Mouse (Mus musculus) spleen, adult 18-20 months (tissue): ENCODE data around the gene Majin.

Experiments
- DNase-seq, 2 experiments: peaks; one replicate each; pipeline ENCODE4 v3.0.0; 2022; ENCODE audit warnings: mixed read lengths in 2 of 2

Gene Majin

GRCm38 (mm10) chr19:6184131-6184530 lies at the start of gene Majin:
Gene Majin, plus strand, starts transcription at chr19:6184388.
- DNase-seq = no peak

DNA sequence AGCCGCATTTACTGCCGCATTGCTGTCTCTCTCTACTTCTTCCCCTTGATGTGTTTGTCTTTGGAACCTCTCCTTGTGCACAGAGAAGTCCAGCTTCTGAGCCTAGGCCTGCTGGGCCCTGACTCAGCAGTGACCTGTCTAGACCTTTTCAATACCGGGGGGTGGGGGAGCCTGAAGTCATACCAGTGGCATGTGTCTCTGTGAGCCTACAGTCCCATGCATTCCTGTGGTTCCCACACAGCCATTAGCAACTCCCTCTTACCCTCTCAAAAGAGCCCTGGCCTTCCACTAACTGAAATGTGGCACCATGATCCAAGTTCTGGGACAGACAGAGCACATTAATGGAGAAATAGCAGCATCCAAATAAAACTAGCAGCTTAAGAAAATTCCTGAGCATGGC lies 47.8 kb upstream of the Majin start:
- DNase-seq = no peak

- no peak for DNase-seq
Observed at GRCm38 (mm10) chr19:6139701-6140100, 44.5 kb upstream of the Majin start.

DNA sequence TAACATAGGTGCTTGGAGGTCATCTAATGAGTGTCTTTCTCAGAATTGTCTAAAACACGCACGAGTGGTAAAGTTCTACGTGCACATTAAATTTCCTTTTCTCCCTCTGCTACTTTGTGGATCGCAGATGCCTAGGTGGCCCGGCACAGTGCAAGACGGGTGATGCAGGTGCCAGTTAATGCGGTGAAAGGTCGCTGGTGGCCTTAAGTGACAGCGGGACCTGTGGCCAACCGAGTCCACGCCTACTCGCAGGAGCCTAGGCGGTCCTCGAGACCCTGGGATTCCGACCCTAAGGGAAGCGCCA lies 43.9 kb upstream of the Majin start:
- DNase-seq = no peak

- DNase-seq = peak; percentile 86 to 88
Observed at GRCm38 (mm10) chr19:6140678-6141393, 43.4 kb upstream of the Majin start, which contains the start of gene Batf2. Gene Batf2, plus strand, starts transcription at chr19:6140983.

- peak; percentile 37 to 64 for DNase-seq
Observed at GRCm38 (mm10) chr19:6141394-6141749, 42.8 kb upstream of the Majin start, which contains the start of gene Arl2. Gene Arl2, minus strand, starts transcription at chr19:6141548.

- no peak for DNase-seq
Observed at GRCm38 (mm10) chr19:6144842-6145241, 39.3 kb upstream of the Majin start.

DNA sequence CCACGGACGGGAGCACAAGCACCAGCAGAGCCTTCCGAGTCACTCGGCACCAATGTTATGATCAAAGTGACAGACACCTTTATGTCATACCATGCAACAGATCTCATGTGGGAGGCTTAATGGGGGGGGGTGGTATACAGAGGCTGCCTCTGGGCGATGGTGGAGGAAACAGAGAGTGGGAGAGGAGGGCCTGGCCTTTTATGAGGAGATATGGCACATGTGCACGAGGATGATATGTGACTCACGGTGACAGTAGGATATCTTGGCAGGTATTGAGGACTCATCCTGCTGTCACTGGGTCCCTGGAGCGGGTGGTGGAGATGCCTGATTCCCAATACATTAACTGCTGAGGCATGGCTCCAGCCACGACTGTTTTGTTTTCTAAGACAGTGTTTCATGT lies 29.0 kb upstream of the Majin start:
- no peak for DNase-seq

DNA sequence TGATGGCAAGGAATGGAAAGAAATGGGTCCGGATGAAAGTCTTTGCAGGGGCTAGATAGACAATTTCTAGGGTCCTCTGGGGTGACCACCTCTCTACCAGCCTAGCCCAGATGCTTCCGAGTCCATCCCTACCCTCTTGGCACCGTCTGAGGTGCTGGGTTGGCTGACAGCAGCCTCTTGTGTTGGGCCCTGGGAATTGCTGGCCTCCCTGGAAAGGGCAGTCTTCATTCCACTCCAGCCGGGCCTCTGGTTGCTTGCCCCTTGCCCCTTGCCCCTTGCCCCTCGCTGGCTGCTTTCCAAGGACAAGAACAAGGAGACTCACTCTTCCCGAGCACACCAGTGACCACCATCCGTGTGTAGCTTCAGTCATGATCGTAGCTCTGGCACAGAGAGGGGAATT lies 27.8 kb upstream of the Majin start:
- no peak for DNase-seq

- DNase-seq = no peak
Observed at GRCm38 (mm10) chr19:6157220-6157619, 27.0 kb upstream of the Majin start.

GRCm38 (mm10) chr19:6163872-6164547 lies 20.2 kb upstream of the Majin start:
- DNase-seq = no peak

DNA sequence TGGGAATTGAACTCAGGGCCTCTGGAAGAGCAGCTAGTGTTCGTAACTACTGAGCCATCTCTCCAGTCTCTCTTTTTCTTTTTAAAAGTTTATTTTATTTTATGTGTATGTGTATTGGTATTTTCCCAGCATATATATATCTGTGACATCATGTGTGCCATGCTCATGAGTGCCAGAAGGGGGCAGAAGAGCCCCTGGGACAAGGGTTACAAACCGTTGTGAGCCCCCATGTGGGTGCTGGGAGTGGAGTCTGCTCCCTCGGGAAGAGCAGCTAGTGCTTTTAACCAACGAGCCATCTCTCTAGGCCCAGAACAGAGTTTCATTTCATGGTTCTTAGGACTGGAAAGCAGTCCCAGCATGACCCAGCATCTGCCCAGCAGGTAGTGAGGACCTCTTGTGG lies 17.4 kb upstream of the Majin start:
- DNase-seq = no peak

- no peak for DNase-seq
Observed at GRCm38 (mm10) chr19:6171215-6171614, 13.0 kb upstream of the Majin start.

- DNase-seq = no peak
Observed at GRCm38 (mm10) chr19:6174771-6175170, 9.4 kb upstream of the Majin start.

GRCm38 (mm10) chr19:6178775-6179174 lies 5.4 kb upstream of the Majin start:
- no peak for DNase-seq

DNA sequence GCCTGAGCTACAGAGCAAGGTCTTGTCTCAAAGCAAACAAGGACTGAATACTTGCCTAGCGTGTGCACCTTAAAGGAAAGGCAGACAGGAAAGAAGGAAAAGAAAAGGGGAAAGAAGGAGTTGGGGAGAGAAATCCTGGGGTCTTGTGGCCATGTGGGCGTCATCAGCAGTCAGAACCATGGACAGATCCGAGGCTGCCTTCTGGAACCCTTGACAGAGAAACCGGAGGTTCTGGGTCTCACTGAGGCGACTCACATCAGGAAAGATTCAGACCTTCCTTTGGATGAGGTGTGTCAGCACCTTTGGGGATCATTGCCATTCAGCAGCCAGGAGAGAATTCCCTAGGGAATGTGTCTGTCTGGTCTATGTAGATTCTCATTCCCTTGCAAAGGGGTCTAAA lies 2.6 kb upstream of the Majin start:
- no peak for DNase-seq

DNA sequence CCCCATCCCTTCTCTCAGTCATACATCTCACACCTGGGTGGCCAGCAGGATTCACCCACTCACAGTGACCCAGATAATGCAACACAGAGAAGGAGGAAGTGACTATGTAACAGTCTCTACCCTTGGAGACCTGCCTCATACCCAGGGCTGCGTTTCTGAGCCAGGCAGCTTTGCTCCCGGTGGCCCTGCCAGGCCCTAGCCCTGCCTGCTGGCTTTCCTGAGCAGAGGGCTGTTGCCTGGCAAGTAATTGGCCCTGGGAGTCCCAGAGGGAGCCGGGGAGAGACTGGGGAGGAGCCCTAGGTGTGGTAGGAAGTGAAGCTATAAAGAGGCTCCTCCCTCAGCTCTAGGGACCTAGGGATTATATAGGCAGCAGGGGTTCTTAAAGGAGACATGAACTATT lies 1.7 kb upstream of the Majin start:
- no peak for DNase-seq

GRCm38 (mm10) chr19:6204265-6204664 lies 20.1 kb downstream of the Majin start:
- no peak for DNase-seq

GRCm38 (mm10) chr19:6206716-6207115 lies 22.5 kb downstream of the Majin start:
- no peak for DNase-seq

DNA sequence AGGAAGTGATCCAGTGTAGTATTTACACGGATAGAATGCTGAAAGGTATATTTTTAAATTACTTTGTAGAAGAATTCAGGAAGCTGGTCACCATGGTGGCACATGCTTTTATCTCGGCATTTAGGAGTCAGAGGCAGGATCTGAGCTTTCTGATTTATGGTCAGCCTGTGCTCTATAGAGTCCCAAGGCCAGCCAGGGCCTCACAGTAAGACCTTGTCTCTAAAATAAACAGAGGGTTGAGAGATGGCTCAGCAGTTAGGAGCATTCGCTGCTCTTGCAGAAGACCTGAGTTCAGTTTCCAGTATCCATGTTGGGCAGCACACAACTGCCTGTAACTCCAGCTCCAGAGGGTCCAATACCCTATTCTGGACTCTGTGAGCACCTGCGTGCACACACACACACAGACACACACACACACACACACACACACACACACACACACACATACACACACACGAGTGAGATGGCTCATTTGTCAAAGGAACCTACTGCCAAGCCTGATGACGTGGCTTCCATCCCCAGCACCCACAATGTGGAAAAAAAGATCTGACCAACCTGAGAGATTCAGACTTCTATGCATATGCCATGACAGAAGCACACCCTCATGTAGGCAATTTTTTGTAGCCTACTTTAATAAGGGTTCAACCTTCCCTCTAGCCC lies 32.0 kb downstream of the Majin start:
- DNase-seq = no peak

GRCm38 (mm10) chr19:6218606-6219005 lies 34.4 kb downstream of the Majin start:
- no peak for DNase-seq

DNA sequence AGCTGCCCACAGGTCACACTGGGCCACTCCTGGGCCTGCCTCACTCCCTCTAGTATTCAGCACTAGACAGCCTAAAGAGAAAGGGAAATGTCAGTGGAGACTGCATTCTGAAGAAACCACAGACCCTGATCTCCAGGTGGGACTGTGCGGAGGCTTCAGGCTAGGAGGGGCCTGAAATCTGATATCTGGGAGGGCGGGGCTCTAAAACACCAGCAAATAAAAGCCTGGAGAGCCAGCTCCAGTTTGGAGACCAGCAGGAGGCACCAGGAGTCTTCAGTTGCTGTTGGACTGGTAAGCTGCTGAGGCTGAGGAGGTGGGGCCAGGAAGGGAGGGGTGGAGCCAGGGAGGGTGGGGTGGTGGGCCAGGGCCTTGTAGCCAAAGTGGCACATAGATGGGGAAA lies 41.9 kb downstream of the Majin start, which contains the start of gene Gpha2:
Gene Gpha2 (plus strand): TSS at position 246 of the 400 bp plus-strand sequence.
- DNase-seq = no peak

DNA sequence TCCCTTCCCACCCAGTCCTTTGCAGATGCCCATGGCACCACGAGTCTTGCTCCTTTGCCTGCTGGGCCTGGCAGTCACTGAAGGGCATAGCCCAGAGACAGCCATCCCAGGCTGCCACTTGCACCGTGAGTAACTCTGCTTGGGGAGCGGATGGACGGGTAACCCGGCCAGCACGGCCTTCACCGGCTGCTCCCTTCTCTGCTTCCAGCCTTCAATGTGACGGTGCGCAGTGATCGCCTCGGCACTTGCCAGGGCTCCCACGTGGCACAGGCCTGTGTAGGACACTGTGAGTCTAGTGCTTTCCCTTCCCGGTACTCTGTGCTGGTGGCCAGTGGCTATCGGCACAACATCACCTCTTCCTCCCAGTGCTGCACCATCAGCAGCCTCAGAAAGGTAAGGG lies 42.6 kb downstream of the Majin start:
- no peak for DNase-seq

DNA sequence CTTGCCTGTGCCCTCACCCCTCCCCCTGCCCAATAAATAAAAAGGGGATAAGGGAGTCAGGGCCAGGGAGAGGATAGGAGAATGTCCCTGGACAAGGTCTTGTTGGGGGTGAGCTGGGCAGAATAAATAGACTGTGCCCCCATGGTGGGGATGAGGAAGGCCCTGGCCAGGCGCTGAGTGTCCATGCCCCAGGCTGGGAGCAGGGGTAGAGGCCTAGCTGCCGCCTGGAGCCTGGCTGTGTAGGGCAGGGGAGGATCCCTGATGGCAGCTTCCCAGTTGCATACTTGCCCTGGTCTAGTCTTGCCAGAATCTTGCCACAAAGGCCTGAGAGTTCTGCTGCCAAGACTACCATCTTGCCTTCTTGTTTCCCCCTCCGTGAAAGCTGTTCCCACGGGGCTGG lies 43.7 kb downstream of the Majin start:
- DNase-seq = no peak
